Mouse (Mus musculus) kidney, embryonic 14.5 days (tissue): ENCODE measurements around the gene Mrpl33. TPM values are rescaled to one million over a fixed set of nuclear protein-coding genes. Genes with fewer than 3 reads are reported as not detected.

Experiments
- ATAC-seq: fragments of 200-750 bp; cut with Nextera tagmentation; 2 replicates; pipeline ENCODE4 v1.8.0; 2017; ENCODE audit warnings: moderate number of reproducible peaks, mild to moderate bottlenecking, moderate TSS enrichment, moderate library complexity; ENCODE audit not compliant: low FRiP score, low TSS enrichment
- H3K27ac ChIP-seq: fragments of 300-500 bp; sonication (generic); 2 replicates; pipeline ENCODE4 v1.5.1; 2014; ENCODE audit warnings: low read depth, mild to moderate bottlenecking, low read length, moderate library complexity, mixed read lengths
- H3K27me3 ChIP-seq: fragments of 300-500 bp; sonication (generic); 2 replicates; pipeline ENCODE4 v1.6.1; 2014; ENCODE audit warnings: mild to moderate bottlenecking, low read length; ENCODE audit not compliant: control insufficient read depth, insufficient read depth
- H3K36me3 ChIP-seq: fragments of 300-500 bp; sonication (generic); 2 replicates; pipeline ENCODE4 v1.6.1; 2014; ENCODE audit warnings: low read length, mixed read lengths; ENCODE audit not compliant: control insufficient read depth, insufficient read depth
- H3K4me1 ChIP-seq: fragments of 300-500 bp; sonication (generic); 2 replicates; pipeline ENCODE4 v1.6.1; 2014; ENCODE audit warnings: low read length, mixed read lengths; ENCODE audit not compliant: control insufficient read depth, insufficient read depth
- H3K4me2 ChIP-seq: fragments of 300-500 bp; sonication (generic); replicated peaks from 2 replicates; pipeline ENCODE4 v1.6.1; 2014; ENCODE audit warnings: low read depth, mild to moderate bottlenecking, low read length
- H3K4me3 ChIP-seq: fragments of 300-500 bp; sonication (generic); 2 replicates; pipeline ENCODE4 v1.5.1; 2014; ENCODE audit warnings: mild to moderate bottlenecking, low read length
- H3K9ac ChIP-seq: fragments of 300-500 bp; sonication (generic); 2 replicates; pipeline ENCODE4 v1.6.1; 2014; ENCODE audit warnings: low read depth, mild to moderate bottlenecking, low read length, moderate library complexity
- H3K9me3 ChIP-seq: fragments of 300-500 bp; sonication (generic); 2 replicates; pipeline ENCODE4 v1.6.1; 2016; ENCODE audit warnings: low read length; ENCODE audit not compliant: control insufficient read depth
- WGBS: fragments of 180-500 bp; shearing (Covaris S2); extraction: QIAGEN DNeasy Blood & Tissue Kit; methylation state at CpG from one replicate; pipeline ENCODE4 v1.1.7; 2014; 5-methylcytosine and 5-hydroxymethylcytosine counted together
- polyA plus RNA-seq: library from polyadenylated mRNA; unstranded; fragments of >200 nt; fragmentation: Nextera tagmentation; extraction: Ambion mirVana; gene quantifications from 2 replicates; pipeline ENCODE4 v1.2.1, GENCODE M21; 2014

Mrpl33 gene
- polyA plus RNA-seq, 1 experiment from 2014 or later = 253 TPM

- no peaks in the 10 kb centered on the region for H3K36me3 ChIP-seq
- H3K4me1 ChIP-seq = no peaks in the 10 kb centered on the region
- no peaks in the 10 kb centered on the region for H3K27me3 ChIP-seq
- H3K4me3 ChIP-seq = no peak overlapping the region
- H3K27ac ChIP-seq = no peak overlapping the region
- no peak overlapping the region for H3K9ac ChIP-seq
- 57% methylated on average over 13 of the region's 13 CpGs for WGBS
- H3K9me3 ChIP-seq = no peaks in the 10 kb centered on the region
- H3K4me2 ChIP-seq = peak overlapping the region; percentile 17; the same call in 1 of the 2 replicates
- peak; percentile 71 for ATAC-seq
Measured at GRCm38 (mm10) chr5:31668325-31668968, 71.7 kb downstream of the Mrpl33 start.

GRCm38 (mm10) chr5:31669984-31670383, 73.2 kb downstream of the Mrpl33 start:
- H3K4me3 ChIP-seq = no peak overlapping the region
- ATAC-seq = no peak
- H3K36me3 ChIP-seq = no peaks in the 10 kb centered on the region
- no peaks in the 10 kb centered on the region for H3K9me3 ChIP-seq
- no peaks in the 10 kb centered on the region for H3K27me3 ChIP-seq
- H3K4me1 ChIP-seq = no peaks in the 10 kb centered on the region
- WGBS = 65% methylated on average over 5 of the region's 5 CpGs
- no peak overlapping the region for H3K4me2 ChIP-seq
- no peak overlapping the region for H3K27ac ChIP-seq
- no peak overlapping the region for H3K9ac ChIP-seq

DNA sequence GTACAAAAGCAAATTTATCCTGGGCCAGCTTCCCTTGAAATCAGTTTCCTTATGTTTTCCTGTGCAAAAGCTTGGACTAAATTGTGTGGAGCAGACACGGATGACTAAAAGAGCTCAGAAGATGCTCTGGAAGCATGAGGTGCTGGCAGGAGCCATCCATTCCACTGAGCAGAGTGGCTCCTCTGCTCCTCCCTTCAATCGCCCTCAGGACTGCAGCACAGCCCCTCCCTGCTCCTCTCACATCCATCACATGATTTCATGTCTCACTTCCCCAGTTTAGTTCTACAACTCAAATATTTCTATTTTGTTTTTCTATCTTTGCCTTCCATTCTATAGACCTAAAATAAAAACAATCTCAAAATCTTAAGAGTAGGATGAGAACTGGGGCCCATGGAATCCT, 74.4 kb downstream of the Mrpl33 start:
- Histone ChIP-seq H3K9me3 (no peaks in the 10 kb centered on the region), H3K36me3 (no peaks in the 10 kb centered on the region), H3K9ac (no peak overlapping the region), H3K27ac (no peak overlapping the region), H3K4me2 (no peak overlapping the region), H3K4me3 (no peak overlapping the region), H3K4me1 (no peaks in the 10 kb centered on the region), H3K27me3 (no peaks in the 10 kb centered on the region)
- WGBS = 62% methylated on average over 2 of the region's 2 CpGs
- ATAC-seq = no peak

DNA sequence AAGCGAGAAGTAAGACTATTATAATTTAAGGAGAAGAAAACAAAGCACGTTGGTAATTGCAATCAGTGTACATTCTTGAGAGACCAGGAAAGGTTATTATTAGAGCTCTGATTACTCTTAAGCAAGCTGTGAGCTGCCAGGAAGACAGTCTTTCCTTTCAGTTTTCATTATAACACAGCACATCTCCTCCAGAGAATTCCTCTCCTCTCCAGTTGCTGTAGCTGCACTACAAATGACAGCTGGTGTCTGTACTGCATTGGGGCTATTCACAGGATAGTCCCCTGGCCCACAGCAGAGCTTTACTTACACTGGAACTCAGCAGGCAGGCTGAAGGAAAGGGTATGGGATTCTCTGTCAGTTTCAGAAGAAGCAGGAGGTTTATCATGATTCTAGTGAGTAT, 76.7 kb downstream of the Mrpl33 start:
- no peak overlapping the region for H3K9ac ChIP-seq
- H3K4me3 ChIP-seq = no peak overlapping the region
- no peaks in the 10 kb centered on the region for H3K9me3 ChIP-seq
- no peaks in the 10 kb centered on the region for H3K36me3 ChIP-seq
- no peak overlapping the region for H3K4me2 ChIP-seq
- H3K27ac ChIP-seq = no peak overlapping the region
- 74% methylated on average over 2 of the region's 2 CpGs for WGBS
- ATAC-seq = no peak
- H3K4me1 ChIP-seq = no peaks in the 10 kb centered on the region
- no peaks in the 10 kb centered on the region for H3K27me3 ChIP-seq

- Histone ChIP-seq H3K27me3 (no peaks in the 10 kb centered on the region), H3K9me3 (no peaks in the 10 kb centered on the region), H3K36me3 (no peaks in the 10 kb centered on the region), H3K4me1 (no peaks in the 10 kb centered on the region), H3K27ac (no peak overlapping the region), H3K4me3 (no peak overlapping the region), H3K9ac (no peak overlapping the region), H3K4me2 (no peak overlapping the region)
- ATAC-seq = no peak
- WGBS = 30% methylated on average over 1 of the region's 1 CpGs
Measured at GRCm38 (mm10) chr5:31678000-31678399, 81.3 kb downstream of the Mrpl33 start.

DNA sequence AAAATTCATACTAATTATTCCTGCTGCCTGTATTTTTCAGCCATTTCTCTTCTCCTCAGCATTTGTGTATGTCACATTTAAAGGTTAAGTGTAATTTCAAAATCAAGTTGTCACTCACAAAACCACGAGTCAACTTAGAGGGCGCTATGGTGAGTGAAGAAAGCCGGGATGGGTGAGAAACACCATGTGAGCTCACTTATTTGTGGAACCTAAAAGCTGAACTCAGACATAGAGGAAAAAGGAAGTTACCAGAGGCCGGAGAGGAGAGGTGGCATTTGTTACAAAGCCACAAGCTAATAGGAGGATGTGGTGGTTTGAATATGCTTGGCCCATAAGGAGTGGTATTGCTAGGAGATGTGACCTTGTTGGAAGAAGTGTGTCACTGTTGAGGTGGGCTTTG, 83.4 kb downstream of the Mrpl33 start:
- H3K27ac ChIP-seq = no peak overlapping the region
- no peak overlapping the region for H3K9ac ChIP-seq
- no peak overlapping the region for H3K4me2 ChIP-seq
- H3K4me1 ChIP-seq = no peaks in the 10 kb centered on the region
- 80% methylated on average over 4 of the region's 4 CpGs for WGBS
- H3K9me3 ChIP-seq = no peaks in the 10 kb centered on the region
- no peaks in the 10 kb centered on the region for H3K36me3 ChIP-seq
- H3K4me3 ChIP-seq = no peak overlapping the region
- H3K27me3 ChIP-seq = no peaks in the 10 kb centered on the region
- ATAC-seq = no peak

DNA sequence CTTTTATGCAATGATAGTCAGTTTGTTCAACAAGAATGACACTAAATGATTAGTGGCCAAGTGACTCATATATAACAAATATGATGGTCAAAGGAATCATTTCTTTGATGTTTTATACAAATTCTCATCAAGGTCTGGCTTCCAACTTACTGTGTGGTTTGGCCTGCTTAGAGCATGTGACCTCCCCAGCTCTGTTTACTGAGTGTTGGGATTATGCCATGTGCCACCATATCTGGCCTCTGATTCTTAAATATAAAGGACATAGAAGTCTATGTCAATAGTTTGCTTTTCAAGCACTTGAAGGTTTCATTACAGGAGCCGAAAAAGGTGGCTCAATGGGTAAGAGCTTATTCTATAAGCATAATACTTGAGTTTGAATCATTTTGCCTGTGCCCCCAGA, 85.6 kb downstream of the Mrpl33 start:
- Histone ChIP-seq H3K27ac (no peak overlapping the region), H3K9ac (no peak overlapping the region), H3K36me3 (no peaks in the 10 kb centered on the region), H3K27me3 (no peaks in the 10 kb centered on the region), H3K4me1 (no peaks in the 10 kb centered on the region), H3K4me3 (no peak overlapping the region), H3K4me2 (no peak overlapping the region), H3K9me3 (no peaks in the 10 kb centered on the region)
- WGBS = 97% methylated on average over 1 of the region's 1 CpGs
- ATAC-seq = no peak

DNA sequence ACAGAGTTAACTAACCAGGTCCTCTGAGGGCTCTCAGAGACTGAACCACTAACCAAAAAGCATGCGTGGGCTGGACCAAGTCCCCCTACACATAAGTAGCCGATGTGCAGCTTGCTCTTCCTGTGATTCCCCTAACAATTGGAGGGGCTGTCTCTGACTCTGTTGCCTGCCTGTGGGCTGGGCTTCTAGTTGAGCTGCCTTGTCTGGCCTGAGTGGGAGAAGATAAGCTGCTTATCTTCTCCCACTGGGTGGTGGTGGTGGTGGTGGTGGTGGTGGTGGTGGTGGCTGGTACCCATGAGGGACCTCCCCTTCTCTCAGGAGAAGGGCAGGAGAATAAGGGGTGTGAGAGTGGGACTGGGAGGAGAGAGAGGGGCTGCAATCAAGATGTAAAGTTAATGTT, 89.3 kb downstream of the Mrpl33 start:
- H3K4me3 ChIP-seq = no peak overlapping the region
- H3K27ac ChIP-seq = no peak overlapping the region
- H3K9ac ChIP-seq = no peak overlapping the region
- ATAC-seq = no peak
- no peaks in the 10 kb centered on the region for H3K4me1 ChIP-seq
- H3K9me3 ChIP-seq = no peaks in the 10 kb centered on the region
- H3K27me3 ChIP-seq = no peaks in the 10 kb centered on the region
- H3K4me2 ChIP-seq = no peak overlapping the region
- WGBS = 59% methylated on average over 2 of the region's 2 CpGs
- H3K36me3 ChIP-seq = no peaks in the 10 kb centered on the region

DNA sequence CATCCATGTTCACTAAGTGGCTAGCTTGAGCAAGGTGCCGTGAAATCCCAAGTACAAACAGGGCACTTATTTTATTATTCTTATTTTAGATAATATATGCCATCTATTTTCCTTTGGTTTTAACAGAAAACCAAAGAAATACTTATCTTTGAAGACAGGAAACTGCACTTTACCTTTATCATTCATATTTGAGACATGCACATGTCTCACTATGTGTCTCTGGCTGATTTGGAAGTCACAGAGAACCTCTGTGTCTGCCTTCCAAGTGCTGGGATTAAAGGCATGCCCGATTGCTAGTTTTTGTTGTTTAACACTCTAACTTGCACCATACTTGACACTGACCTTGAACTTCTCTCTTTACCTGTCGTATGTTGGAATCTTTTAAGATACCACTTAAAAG, 91.2 kb downstream of the Mrpl33 start:
- Histone ChIP-seq H3K9ac (no peak overlapping the region), H3K36me3 (no peaks in the 10 kb centered on the region), H3K27ac (no peak overlapping the region), H3K4me2 (no peak overlapping the region), H3K4me1 (no peaks in the 10 kb centered on the region), H3K27me3 (no peaks in the 10 kb centered on the region), H3K9me3 (no peaks in the 10 kb centered on the region), H3K4me3 (no peak overlapping the region)
- 90% methylated on average over 3 of the region's 3 CpGs for WGBS
- no peak for ATAC-seq
